Mouse (Mus musculus): Measurements from ENCODE around the gene Dnase1l2.
A peak's percentile ranks its signal among the peaks of the same experiment; 100 is the strongest.
"Not testable (repeated sequence)": the region's sequence is repeated elsewhere in the genome, so short reads cannot be mapped to it uniquely, and the experiment has no call there.

Dnase1l2 gene

GRCm38 (mm10) chr17:24472512-24472911 is 29.6 kb upstream of the Dnase1l2 start:
- no peak for DNase-seq (ENCODE audit: low spot score in 2 of 2)

- DNase-seq (ENCODE audit: low spot score in 2 of 2) = no peak
These were observed 28.0 kb upstream of the Dnase1l2 start for GRCm38 (mm10) chr17:24470701-24471527.

- DNase-seq (ENCODE audit: low spot score in 2 of 2) = peak; percentile 97 to 99
These were observed 27.2 kb upstream of the Dnase1l2 start, which contains the start of the genes E4f1 and Pgp for GRCm38 (mm10) chr17:24469910-24470602. Gene E4f1 (minus strand): TSS chr17:24470313. Gene Pgp (plus strand): TSS chr17:24470392.

- DNase-seq (ENCODE audit: low spot score in 2 of 2) = no peak
These were observed 26.5 kb upstream of the Dnase1l2 start for GRCm38 (mm10) chr17:24469336-24469909.

GRCm38 (mm10) chr17:24468636-24469246 is 25.8 kb upstream of the Dnase1l2 start:
- no peak for DNase-seq (ENCODE audit: low spot score in 2 of 2)

GRCm38 (mm10) chr17:24463374-24464133 is 20.6 kb upstream of the Dnase1l2 start:
- DNase-seq (ENCODE audit: low spot score in 2 of 2) = no peak

- DNase-seq (ENCODE audit: low spot score in 2 of 2) = no peak
These were observed 20.0 kb upstream of the Dnase1l2 start for GRCm38 (mm10) chr17:24462932-24463331.

- no peak for DNase-seq (ENCODE audit: low spot score in 2 of 2)
These were observed 18.7 kb upstream of the Dnase1l2 start for GRCm38 (mm10) chr17:24461580-24461979.

GRCm38 (mm10) chr17:24455523-24456206 is 12.8 kb upstream of the Dnase1l2 start:
- not testable (repeated sequence) for DNase-seq (ENCODE audit: low spot score in 2 of 2)

- peak; percentile 98 to 99 for DNase-seq (ENCODE audit: low spot score in 2 of 2)
These were observed 12.0 kb upstream of the Dnase1l2 start for GRCm38 (mm10) chr17:24454756-24455522.

- DNase-seq (ENCODE audit: low spot score in 2 of 2) = no peak
These were observed 11.4 kb upstream of the Dnase1l2 start for GRCm38 (mm10) chr17:24454218-24454755.

- no peak for DNase-seq (ENCODE audit: low spot score in 2 of 2)
These were observed 10.5 kb upstream of the Dnase1l2 start for GRCm38 (mm10) chr17:24453372-24453771.

- no peak for DNase-seq (ENCODE audit: low spot score in 2 of 2)
These were observed 8.3 kb upstream of the Dnase1l2 start for GRCm38 (mm10) chr17:24451220-24451619.

- no peak for DNase-seq (ENCODE audit: low spot score in 2 of 2)
These were observed 6.6 kb upstream of the Dnase1l2 start for GRCm38 (mm10) chr17:24449507-24449906.

GRCm38 (mm10) chr17:24446590-24446989 is 3.7 kb upstream of the Dnase1l2 start:
- no peak for DNase-seq (ENCODE audit: low spot score in 2 of 2)

GRCm38 (mm10) chr17:24443409-24443808 is 504 bp upstream of the Dnase1l2 start:
- peak in 1 of 2 experiments; percentile 72 for DNase-seq (ENCODE audit: low spot score in 2 of 2)

- DNase-seq (ENCODE audit: low spot score in 2 of 2) = no peak
These were observed 798 bp downstream of the Dnase1l2 start for GRCm38 (mm10) chr17:24442107-24442506.

GRCm38 (mm10) chr17:24441148-24441547 is 1.8 kb downstream of the Dnase1l2 start:
- no peak for DNase-seq (ENCODE audit: low spot score in 2 of 2)

GRCm38 (mm10) chr17:24440377-24440776 is 2.5 kb downstream of the Dnase1l2 start:
- no peak for DNase-seq (ENCODE audit: low spot score in 2 of 2)

GRCm38 (mm10) chr17:24437016-24437415 is 5.9 kb downstream of the Dnase1l2 start:
- DNase-seq (ENCODE audit: low spot score in 2 of 2) = peak in 1 of 2 experiments; percentile 49

Measured in left cerebral cortex, adult 9 months (tissue).